Mouse (Mus musculus) liver, embryonic 12.5 days (tissue): ENCODE results near the gene Tfpi2. TPM values are rescaled to one million over a fixed set of nuclear protein-coding genes. Genes with fewer than 3 reads are reported as not detected.

ENCODE experiments used
- polyA plus RNA-seq: library from polyadenylated mRNA; unstranded; fragments of >200 nt; fragmentation: Nextera tagmentation; extraction: Ambion mirVana; gene quantifications from 2 replicates; pipeline ENCODE4 v1.2.1, GENCODE M21; 2016

The Tfpi2 gene
- polyA plus RNA-seq, 1 experiment from 2014 or later = 12.3 TPM

Other genes with a start within 250 kb of the Tfpi2 start
- 0.06 TPM in 1 of 2 replicates, not detected in the other for gene Calcr, start 224.2 kb downstream of the Tfpi2 start, polyA plus RNA-seq
- gene Gngt1, start 4.9 kb upstream of the Tfpi2 start, polyA plus RNA-seq = 0.17 TPM in 1 of 2 replicates, not detected in the other
- 25.3 and 28.2 TPM in 2 replicates for gene Gng11, start 15.0 kb upstream of the Tfpi2 start, polyA plus RNA-seq
- 42.1 and 43.1 TPM in 2 replicates for gene Bet1, start 98.1 kb upstream of the Tfpi2 start, polyA plus RNA-seq